In genomic region chr13:52924457-52924856, GRCm38 (mm10) we compare ENCODE assay signal across 23 mouse cellular contexts. TPM values are rescaled to one million over a fixed set of nuclear protein-coding genes. Genes with fewer than 3 reads are reported as not detected.
DNase-seq lines count a peak whose midpoint lies in the region; TF ChIP-seq lines count a peak whose summit lies in the region.
"Had no signal": no experiment of that assay in that cellular context is flagged by ENCODE, and none has a peak within 500 bp of the region (broad histone marks: within the 10 kb centered on the region; RNA-seq: fewer than 3 reads in every experiment).

No protein-coding gene starts in this region.

- peak overlapping the region; percentile 72 for H3K4me2 ChIP-seq in CH12.LX (ENCODE audit: insufficient read depth, low read depth, poor library complexity, severe bottlenecking)
- H3K4me2 ChIP-seq: embryonic facial prominence, embryonic 13.5 days; forebrain, embryonic 12.5 days; forebrain, embryonic 15.5 days; heart, embryonic 11.5 days; hindbrain, embryonic 13.5 days had no signal

- H3K9ac ChIP-seq in CH12.LX (ENCODE audit: insufficient read depth, low read depth) = peak overlapping the region; percentile 65
- H3K9ac ChIP-seq: embryonic facial prominence, embryonic 13.5 days; forebrain, embryonic 12.5 days; forebrain, embryonic 15.5 days; hindbrain, embryonic 13.5 days had no signal

- H3K36me3 ChIP-seq in CH12.LX (replicated peaks in 1 of 2; ENCODE audit: control insufficient read depth in 1 of 2, insufficient read depth in 1 of 2, low read length in 1 of 2) = peaks cover 0 to 33% of the 10 kb centered on the region in 2 experiments
- H3K36me3 ChIP-seq in thymus, adult 2 months (ENCODE audit: control insufficient read depth, insufficient read depth, low read length) = no peaks in the 10 kb centered on the region
- H3K36me3 ChIP-seq: embryonic facial prominence, embryonic 10.5 days; embryonic facial prominence, embryonic 13.5 days; forebrain, embryonic 12.5 days; forebrain, embryonic 15.5 days; hindbrain, embryonic 13.5 days had no signal

- H3K4me1 ChIP-seq in CH12.LX (ENCODE audit: control insufficient read depth in 1 of 2, insufficient read depth in 2 of 2) = peaks cover 22 to 77% of the 10 kb centered on the region in 2 experiments
- peaks cover 54% of the 10 kb centered on the region for H3K4me1 ChIP-seq in thymus, adult 2 months (replicated peaks; ENCODE audit: control insufficient read depth, insufficient read depth, low read length)

- peaks cover 86% of the 10 kb centered on the region for H3K79me2 ChIP-seq in CH12.LX (replicated peaks; ENCODE audit: control insufficient read depth, extremely low read depth, insufficient read depth, poor library complexity, severe bottlenecking)

- WGBS in thymus, adult 2 months = 10% methylated on average over 5 of the region's 5 CpGs

- H3K27ac ChIP-seq in CH12.LX (ENCODE audit: insufficient read depth, low read depth) = peak overlapping the region; percentile 63
- H3K27ac ChIP-seq in thymus, adult 2 months (ENCODE audit: control insufficient read depth, insufficient read depth, low read length) = peak overlapping the region; percentile 41; the same call in 1 of the 2 replicates
- H3K27ac ChIP-seq: embryonic facial prominence, embryonic 10.5 days; embryonic facial prominence, embryonic 13.5 days; forebrain, embryonic 12.5 days; forebrain, embryonic 15.5 days; hindbrain, embryonic 13.5 days had no signal

- in situ Hi-C loops in CH12.LX (cut with MboI; ENCODE audit: low pct_ligation_motif_present, low pct_unique_long_range_greater_than_20kb, low sequenced_read_pairs) = loop anchor here (10.0 kb wide), 1 partner anchor 130 kb away; no protein-coding TSS in a partner anchor

- TF ChIP-seq CTCF in CH12.LX (conservative IDR thresholded peaks at IDR 0.05 in 1 of 2, IDR thresholded peaks at IDR 0.05 in 1 of 2; ENCODE audit: low read depth in 2 of 2, low read length in 2 of 2) = no peak
- no peak for TF ChIP-seq CTCF in thymus, adult 2 months (IDR thresholded peaks at IDR 0.05; ENCODE audit: borderline replicate concordance, control insufficient read depth, extremely low read depth, insufficient read depth, low read length, poor library complexity)

- dilution Hi-C loops in CH12.LX (cut with MboI; ENCODE audit: extremely low pct_ligation_motif_present, extremely low pct_unique_long_range_greater_than_20kb, low sequenced_read_pairs) = no loop called here

- no peaks in the 10 kb centered on the region for H3K27me3 ChIP-seq in CH12.LX (replicated peaks)
- H3K27me3 ChIP-seq in thymus, adult 2 months (ENCODE audit: control insufficient read depth, insufficient read depth, low read length) = no peaks in the 10 kb centered on the region
- H3K27me3 ChIP-seq: embryonic facial prominence, embryonic 13.5 days; forebrain, embryonic 12.5 days; forebrain, embryonic 15.5 days; hindbrain, embryonic 13.5 days had no signal

- H3K4me3 ChIP-seq in CH12.LX (replicated peaks in 1 of 3; ENCODE audit: low read depth in 2 of 3, low read length in 2 of 3, poor library complexity in 1 of 3) = peak overlapping the region in 1 of 3 experiments; percentile 23
- no peak overlapping the region for H3K4me3 ChIP-seq in thymus, adult 2 months (ENCODE audit: control insufficient read depth, insufficient read depth, low read length)
- H3K4me3 ChIP-seq: embryonic facial prominence, embryonic 10.5 days; embryonic facial prominence, embryonic 13.5 days; erythroblast, embryonic 14.5 days; forebrain, embryonic 12.5 days; forebrain, embryonic 15.5 days; hindbrain, embryonic 13.5 days had no signal

- TF ChIP-seq POLR2A in CH12.LX (IDR thresholded peaks at IDR 0.05; ENCODE audit: low read depth, low read length) = peak; percentile 50; the same call in 1 of the 2 replicates
- TF ChIP-seq POLR2A in thymus, adult 2 months (IDR thresholded peaks at IDR 0.05; ENCODE audit: control insufficient read depth, extremely low read depth, insufficient read depth, low read length, poor library complexity) = no peak

- no peak for TF ChIP-seq RAD21 in CH12.LX (IDR thresholded peaks at IDR 0.05; ENCODE audit: low read depth, low read length)

- no peak for TF ChIP-seq EP300 in CH12.LX (IDR thresholded peaks at IDR 0.05; ENCODE audit: low read length)

- DNase-seq in CH12.LX (ENCODE audit: extremely low read depth) (no peak), ZHBTc4 (ENCODE audit: low read depth, low spot score) (peak; percentile 20)
- peak; percentile 38 for DNase-seq in thymus, adult 2 months
- DNase-seq in thymus, postnatal 25 days = peak; percentile 50
- DNase-seq in frontal cortex, postnatal 36 days (ENCODE audit: low spot score in 2 of 2) = no peak
- no peak for DNase-seq in lung, adult 18-20 months
- DNase-seq in right cerebral cortex, postnatal 4 days = no peak
- no peak for DNase-seq in kidney, postnatal 36 days
- DNase-seq: adrenal gland, adult 8-10 months; adrenal gland, postnatal 25 days; cerebellum, adult 2 months; cerebellum, adult 9-11 months; cerebellum, postnatal 36 days; embryo, embryonic 11 days; gastrocnemius, postnatal 10 days; gastrocnemius, postnatal 36 days had no signal

- H3K9me3 ChIP-seq in CH12.LX (replicated peaks; ENCODE audit: low read length) = peaks cover 6% of the 10 kb centered on the region
- H3K9me3 ChIP-seq: embryonic facial prominence, embryonic 10.5 days; forebrain, embryonic 12.5 days; forebrain, embryonic 15.5 days; hindbrain, embryonic 13.5 days had no signal

TF ChIP-seq in CH12.LX, 34 proteins besides CTCF, POLR2A, EP300 and RAD21:
- TF ChIP-seq TBP (conservative IDR thresholded peaks at IDR 0.05; ENCODE audit: low read depth, low read length) (peak; percentile 58; the same call in 1 of the 2 replicates), UBTF (IDR thresholded peaks at IDR 0.05; ENCODE audit: low read depth, low read length) (peak; percentile 61; the same call in 1 of the 2 replicates), IRF4 (IDR thresholded peaks at IDR 0.05; ENCODE audit: low read depth, low read length) (no peak), TCF12 (IDR thresholded peaks at IDR 0.05; ENCODE audit: low read depth, low read length) (peak; percentile 50), NELFE (IDR thresholded peaks at IDR 0.05; ENCODE audit: low read depth, low read length) (peak; percentile 34; the same call in 1 of the 2 replicates), MXI1 (IDR thresholded peaks at IDR 0.05; ENCODE audit: low read depth, low read length) (peak; percentile 34), USF2 (conservative IDR thresholded peaks at IDR 0.05; ENCODE audit: low read depth, low read length) (no peak), ETS1 (conservative IDR thresholded peaks at IDR 0.05; ENCODE audit: low read depth, low read length) (no peak), ELF1 (IDR thresholded peaks at IDR 0.05; ENCODE audit: low read depth, low read length) (no peak)

RNA-seq across cellular contexts. Expression of gene Auh, which starts 5.0 kb away (rescaled TPM):
- total RNA-seq in CH12.LX (2012; rRNA removed) = 59.6 and 74.1 TPM in 2 replicates
- 68.5 and 74.6 TPM in 2 replicates for total RNA-seq in CH12.LX (2014; rRNA removed)
- 191 and 193 TPM in 2 replicates for polyA plus RNA-seq in CH12.LX (2012; ENCODE audit: insufficient read length, low read depth)
- polyA plus RNA-seq in thymus, adult 2 months (2012; rRNA removed) = 47.8 and 48.5 TPM in 2 replicates

RNA-seq across cellular contexts. Expression of gene Nfil3, which starts 56.4 kb away (rescaled TPM):
- total RNA-seq in CH12.LX (2012; rRNA removed) = 24.4 and 30.0 TPM in 2 replicates
- total RNA-seq in CH12.LX (2014; rRNA removed) = 23.5 and 27.8 TPM in 2 replicates
- polyA plus RNA-seq in CH12.LX (2012; ENCODE audit: insufficient read length, low read depth) = 34.5 and 34.6 TPM in 2 replicates
- 2.5 and 2.9 TPM in 2 replicates for polyA plus RNA-seq in thymus, adult 2 months (2012; rRNA removed)

Comparison
In these comparisons a context has a peak if more than half of its experiments do, and no peak if none do; other contexts are left out.
1. DNase-seq: peak in ZHBTc4 (single experiment), thymus, adult 2 months (single experiment) and thymus, postnatal 25 days (single experiment); none in CH12.LX (single experiment), frontal cortex, postnatal 36 days (0 of 2), lung, adult 18-20 months (0 of 2), right cerebral cortex, postnatal 4 days (single experiment) and kidney, postnatal 36 days (0 of 2).